Mouse (Mus musculus) liver (tissue): ENCODE measurements around the gene Tnfaip8l2.

Experiments used
- DNase-seq: peaks from one replicate; pipeline ENCODE4 v3.0.0-alpha.2; 2020; ENCODE audit warnings: mixed read lengths

Tnfaip8l2 gene

DNA sequence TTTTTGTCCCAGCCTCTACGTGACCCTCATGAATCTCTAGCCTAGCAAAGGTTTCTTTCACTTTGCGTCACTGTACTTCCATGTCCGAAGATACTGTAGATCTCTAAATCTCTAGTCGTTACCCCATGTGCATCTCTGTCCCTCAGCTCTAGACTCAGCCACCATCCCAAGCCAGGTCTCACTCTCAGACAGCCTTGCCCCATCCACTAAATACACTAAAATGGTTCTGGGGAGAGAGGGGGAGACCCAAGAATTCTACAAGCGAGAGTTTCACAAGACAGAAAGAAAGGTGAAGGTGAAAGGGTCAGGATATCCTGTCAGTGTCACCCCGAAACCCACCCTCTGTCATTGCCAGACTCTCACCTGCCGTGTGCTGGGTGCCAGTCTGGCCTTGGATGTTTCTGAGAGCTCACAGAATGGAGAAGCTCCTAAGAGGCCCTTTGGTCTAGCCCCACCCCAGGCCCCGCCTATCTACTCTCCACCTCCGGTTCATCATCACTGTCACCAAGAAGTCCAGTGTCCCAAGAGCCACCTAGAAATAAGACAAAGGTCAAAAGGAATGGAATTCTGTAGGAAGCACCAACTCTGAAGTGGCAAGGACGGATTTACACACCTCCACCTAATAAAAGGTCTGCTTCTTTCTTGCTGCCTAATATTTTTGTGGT lies at the start of gene Tnfaip8l2:
TSS of gene Tnfaip8l2 (minus strand) at position 409 of the 665 bp plus-strand sequence.
- DNase-seq, result peak; percentile 66

DNA sequence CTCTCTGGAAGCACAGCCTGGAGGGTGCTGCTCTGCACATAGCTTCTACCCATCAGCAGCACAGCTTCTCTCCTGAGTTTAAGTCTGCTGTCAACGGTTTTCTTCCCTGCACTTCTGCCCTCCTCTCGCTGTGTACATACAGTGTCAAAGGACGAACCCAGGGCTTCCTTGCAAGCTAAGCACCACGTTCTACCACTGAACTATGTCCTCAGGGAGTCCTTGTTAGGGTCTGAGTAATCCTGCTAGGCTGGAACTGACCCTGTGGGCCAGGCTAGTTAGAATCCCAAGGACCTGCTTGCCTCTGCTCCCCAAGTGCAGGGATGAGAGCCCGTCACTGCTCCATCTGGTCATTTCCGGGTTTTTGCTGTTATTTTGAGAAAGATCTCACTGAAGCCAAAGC lies 44.7 kb upstream of the Tnfaip8l2 start:
- no peak for DNase-seq

DNA sequence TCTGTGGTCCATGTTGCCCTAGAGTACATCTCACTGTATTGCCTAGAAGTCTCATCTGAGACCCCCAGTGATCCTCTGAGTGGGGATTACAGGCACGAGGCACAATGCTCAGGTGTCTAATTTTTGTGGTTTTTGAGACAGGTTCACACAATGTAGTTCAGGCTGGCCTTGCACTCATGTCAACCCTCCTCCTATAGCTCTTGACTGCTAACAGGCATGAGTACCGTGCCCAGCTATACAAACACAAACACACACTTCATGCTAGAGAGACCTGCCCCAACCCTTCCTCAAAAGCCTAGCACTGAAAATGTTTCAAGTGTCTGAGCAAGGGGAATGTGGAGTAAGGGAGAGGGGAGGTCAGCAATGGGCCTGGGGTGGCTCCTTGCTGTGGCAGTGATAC lies 43.9 kb upstream of the Tnfaip8l2 start:
- no peak for DNase-seq

DNA sequence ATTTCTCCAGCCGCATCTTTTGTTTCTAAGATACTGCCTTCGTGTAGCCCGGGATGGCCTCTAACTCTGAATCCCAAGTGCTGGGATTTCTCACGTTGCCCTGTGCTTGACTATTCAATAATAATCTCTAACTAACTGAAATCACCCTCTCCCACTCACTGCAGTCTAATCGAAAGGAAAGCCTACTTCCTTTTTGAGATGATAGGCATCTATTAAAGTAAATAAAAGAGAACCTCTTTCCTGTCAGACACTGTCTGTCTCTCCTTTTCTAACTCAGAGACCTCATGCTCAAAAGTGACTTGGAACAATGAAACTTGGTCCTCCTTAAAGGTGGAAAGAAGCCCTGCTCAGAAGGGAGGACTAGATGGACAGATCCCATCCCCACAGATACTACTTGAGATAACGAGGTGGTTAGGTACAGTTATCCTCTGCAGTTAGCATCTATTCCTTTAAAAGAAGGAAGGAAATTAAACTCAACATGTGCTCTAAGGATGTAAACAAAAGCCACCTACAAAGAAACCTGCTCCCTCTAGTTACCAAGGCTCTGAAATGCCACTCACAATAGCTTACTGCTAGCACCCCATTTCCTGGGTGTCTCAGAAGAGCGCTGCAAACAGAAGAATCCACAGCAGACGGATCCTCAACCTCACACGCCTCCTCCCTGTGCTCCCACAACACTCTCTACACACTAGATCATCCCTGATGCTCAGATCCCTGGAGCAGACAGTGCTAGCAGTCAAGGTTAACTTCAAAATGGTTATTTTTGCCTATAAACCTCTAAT lies 42.8 kb upstream of the Tnfaip8l2 start:
- DNase-seq, result no peak

DNA sequence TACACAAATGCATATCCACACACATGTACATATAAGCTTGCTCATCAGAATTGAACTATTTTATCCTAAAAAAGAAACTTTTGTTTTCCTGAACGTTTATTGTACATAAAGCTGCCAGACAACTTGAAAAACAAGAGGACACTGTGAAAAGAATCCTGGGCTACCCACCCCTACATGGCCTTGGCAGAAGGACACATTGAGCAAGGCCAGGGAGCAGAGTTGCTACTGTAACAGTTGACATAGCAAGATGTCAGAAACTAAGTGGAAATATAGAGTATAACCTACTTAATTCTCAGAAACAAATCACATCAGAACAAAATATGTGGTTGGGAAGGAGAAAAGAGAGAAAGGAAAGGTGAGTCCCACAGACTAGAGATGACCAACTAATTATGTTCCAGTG lies 39.7 kb upstream of the Tnfaip8l2 start:
- no peak for DNase-seq

DNA sequence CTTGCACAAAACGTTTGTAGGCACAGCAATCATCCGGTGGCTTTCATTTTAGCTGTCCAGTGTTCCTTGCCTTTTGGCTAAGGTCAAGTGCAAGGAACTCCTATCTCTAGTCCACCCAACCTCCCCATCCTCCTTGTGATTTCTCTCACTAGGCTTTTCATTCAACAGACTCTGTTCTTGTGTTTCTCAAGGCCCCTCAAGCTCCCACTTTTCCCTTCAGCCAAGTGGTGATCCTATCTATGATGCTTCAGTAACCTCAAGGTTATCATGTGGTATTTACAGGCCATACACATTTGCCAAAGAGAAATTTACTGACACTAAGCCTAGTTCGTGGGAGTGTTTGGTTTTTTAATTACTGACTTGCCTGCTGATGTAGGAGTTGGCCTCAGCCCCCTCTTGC lies 37.7 kb upstream of the Tnfaip8l2 start:
- DNase-seq, result no peak

DNA sequence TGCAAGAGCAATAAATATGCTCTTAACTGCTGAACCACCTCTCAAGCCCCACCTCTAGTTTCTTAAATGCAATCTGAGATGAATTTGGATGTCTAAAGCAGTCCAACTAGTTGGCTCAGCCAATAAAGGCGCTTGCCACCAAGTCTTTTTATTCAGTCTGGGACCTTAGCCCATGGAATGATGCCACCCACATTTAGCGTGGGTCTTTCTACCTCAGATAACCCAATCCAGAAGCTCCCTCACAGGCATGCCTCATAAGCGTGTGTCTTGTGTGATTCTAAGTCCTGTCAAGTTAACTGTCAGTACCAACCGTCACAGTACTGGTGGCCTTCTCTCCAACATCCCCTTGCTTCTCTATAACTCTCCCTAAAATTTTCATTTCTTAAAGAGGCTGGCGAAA lies 36.8 kb upstream of the Tnfaip8l2 start:
- no peak for DNase-seq

DNA sequence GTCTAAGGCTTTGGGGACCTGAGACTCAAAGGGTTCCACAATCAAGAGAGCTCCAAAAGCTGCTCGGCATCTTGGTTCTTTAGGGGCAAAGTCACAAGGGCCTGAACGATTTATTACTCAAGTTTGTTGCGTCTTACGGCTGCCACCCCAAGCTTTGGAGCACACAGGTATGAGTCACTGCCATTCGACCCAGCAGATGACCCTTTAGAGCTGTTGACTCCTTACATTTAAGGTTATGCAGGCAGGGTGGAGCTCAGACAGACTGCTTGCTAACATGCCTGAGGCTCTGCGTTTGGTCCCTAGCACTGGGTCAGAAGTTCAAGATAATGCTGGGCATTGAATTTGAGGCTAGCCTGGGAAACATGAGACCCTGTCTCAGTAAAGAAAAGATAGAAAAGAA lies 35.4 kb upstream of the Tnfaip8l2 start:
- no peak for DNase-seq

DNA sequence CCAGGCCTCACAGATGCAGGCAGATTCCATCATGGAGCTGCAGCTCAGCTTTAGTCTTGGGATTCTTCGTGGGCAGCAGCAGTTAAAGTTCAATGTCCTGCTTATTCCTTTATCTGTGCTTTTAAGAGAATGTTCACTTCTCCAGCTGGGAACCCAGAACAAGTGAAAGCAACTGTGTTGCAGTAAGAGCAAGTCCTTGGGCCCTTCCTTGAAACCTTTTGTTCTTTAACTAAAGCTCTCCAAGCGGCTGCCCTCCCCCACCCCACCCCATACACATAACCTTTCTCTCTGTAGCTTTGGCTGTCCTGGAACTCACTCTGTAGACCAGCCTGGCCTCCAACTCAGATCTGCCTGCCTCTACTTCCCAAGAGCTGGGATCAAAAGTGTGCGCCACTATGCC lies 34.3 kb upstream of the Tnfaip8l2 start:
- DNase-seq, result no peak

DNA sequence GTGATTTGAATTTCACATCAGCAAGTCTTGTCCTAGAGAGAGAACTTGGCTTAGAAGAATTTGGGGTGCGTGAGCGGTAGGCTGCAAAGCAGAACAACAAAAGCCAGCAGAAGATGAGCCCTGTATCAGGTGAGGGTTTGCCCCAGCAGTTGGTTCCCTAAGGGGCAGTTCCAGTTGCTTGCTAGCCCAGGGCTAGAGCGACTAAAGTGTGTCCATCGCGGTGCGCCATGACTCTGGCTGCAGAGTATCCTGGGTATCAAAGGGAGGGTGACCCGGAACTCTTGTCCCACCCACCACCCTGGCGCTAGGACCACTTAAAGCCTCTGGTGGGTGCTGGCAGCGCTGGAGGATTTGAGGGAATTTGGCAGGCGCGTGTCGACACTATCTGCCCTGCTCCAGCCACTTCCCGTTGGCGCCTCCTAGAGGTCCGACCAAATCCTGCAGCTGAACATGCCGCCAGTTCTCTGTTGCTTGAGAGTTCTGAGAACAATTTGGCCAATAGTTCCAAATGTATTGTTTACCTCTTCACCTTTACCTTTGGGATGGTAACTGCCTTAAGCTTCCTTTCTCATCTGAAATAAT lies 31.9 kb upstream of the Tnfaip8l2 start:
- DNase-seq, result peak; percentile 84

DNA sequence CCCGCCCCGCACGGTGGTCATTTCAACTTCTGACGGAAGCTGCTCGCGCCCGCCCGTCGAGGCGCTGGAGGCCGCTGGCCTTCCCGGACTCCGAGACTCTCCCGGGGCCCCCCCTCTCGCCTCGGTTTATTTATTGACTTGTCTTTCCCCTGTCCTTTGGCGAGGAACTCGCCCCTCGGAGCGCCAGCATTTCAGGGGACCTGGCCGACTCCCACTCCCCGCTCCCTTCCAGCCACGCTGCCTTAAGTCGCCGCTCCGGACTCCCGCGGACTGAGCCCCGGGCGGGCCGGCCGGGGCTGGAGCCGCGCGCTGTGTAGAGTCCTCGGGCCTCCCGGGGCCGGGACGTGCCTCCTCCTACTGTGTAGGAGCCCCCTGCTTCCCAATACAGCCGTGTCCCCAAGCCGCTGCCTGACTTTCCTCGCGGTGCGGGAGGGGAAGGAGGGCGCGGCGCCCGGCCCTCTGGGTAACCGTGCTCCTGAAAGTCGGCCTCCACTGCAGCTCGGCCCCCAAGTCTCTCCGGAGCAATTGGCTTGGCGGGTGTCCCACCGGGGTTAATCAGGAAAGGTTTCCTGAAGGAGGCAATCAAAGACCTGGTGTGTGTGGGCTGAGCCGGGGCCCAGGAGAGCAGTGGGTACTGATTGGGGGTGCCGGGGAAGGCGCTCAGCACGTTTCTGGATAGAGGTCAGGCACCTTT lies 31.2 kb upstream of the Tnfaip8l2 start:
- DNase-seq, result peak; percentile 7

DNA sequence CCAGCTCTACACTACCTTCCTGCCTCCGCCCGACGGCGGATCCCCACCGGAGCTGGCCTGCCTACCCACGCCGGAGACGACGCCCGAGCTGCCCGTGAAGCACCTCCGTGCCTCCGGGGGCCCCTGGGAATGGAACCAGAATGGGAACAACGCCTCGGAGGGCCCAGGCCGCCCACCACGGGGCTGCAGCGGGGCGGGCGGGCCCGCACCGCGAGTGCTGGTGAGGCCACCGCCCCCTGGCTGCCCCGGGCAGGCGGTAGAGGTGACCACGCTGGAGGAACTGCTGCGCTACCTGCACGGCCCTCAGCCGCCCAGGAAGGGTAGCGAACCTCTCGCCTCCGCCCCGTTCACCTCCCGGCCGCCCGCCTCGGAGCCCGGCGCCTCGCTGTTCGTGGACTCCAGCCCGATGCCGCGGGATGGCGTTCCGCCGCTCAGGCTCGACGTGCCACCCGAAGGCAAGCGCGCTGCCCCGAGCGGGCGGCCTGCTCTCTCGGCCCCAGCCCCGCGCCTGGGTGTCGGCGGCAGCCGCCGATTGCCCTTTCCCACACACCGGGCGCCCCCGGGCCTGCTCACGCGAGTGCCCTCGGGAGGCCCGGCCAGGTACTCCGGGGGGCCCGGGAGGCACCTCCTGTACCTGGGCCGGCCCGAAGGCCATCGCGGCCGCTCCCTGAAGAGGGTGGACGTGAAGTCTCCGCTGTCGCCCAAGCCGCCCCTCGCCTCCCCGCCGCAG lies 30.5 kb upstream of the Tnfaip8l2 start:
- DNase-seq, result peak; percentile 9

DNA sequence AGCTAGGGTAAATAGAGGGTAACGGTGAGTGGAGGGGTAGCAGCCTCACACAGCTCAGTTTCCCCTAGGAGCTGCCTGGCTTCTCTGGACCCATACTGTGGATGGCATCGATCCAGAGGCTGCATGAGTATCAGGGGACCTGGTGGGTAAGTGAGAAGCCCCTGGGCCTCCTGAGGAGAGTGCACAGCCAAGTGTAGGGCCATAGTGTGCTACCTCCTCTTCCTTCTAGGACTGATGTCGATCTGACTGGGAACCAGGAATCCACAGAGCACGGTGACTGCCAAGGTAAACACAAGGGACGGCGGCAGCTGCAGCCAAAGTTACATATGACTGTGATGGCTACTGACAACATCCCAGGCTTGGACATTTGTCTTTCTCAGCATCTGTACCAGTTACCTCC lies 28.9 kb upstream of the Tnfaip8l2 start:
- DNase-seq, result no peak

DNA sequence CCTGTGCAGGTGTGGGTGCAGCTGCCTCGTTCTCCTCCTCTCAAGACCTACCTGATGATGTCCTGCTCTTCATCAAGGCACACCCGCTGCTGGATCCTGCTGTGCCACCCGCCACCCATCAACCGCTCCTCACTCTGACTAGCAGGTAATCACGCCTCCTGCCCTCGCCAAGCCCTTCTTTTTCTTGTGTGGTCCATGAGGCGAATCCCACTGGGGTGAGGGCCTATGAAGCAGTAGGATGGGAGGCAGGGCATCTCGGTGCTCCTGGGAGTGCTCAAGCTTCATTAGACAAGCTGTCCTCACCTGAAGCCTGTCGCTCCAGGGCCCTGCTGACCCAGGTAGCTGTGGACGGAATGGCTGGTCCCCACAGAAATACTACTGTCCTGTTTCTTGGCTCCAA lies 27.8 kb upstream of the Tnfaip8l2 start:
- DNase-seq, result no peak

DNA sequence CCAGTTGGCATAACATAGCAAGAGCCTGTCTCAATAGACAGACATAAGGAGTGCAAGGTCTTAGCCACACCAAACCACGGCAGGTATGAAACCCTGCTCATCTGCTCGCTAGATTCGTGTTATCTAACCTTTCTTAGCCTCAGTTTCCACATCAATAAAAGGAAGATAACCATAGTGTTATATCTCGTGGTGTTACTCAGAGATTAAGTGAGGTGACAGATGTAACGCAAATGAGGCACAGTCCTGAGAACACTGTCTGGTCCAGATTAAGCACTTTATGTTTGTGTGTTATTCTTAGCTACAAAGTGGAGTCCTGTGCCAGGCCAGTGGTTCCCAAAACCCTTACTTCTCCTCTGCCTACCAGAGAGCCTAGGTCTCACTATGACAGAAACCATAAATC lies 22.7 kb upstream of the Tnfaip8l2 start:
- no peak for DNase-seq

DNA sequence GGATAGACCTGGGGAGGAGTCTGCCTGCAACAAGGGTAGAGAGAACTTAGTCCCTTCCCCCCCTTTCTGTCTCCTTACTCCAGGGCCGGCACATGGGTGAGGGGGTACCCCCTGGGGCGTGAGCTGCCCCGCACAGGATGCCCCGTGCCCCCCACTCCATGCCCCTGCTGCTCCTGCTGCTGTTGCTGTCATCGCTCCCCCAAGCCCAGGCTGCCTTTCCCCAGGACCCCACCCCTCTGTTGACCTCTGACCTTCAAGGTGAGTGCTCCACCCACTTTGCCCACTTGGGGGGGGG lies 22.0 kb upstream of the Tnfaip8l2 start:
- no peak for DNase-seq

DNA sequence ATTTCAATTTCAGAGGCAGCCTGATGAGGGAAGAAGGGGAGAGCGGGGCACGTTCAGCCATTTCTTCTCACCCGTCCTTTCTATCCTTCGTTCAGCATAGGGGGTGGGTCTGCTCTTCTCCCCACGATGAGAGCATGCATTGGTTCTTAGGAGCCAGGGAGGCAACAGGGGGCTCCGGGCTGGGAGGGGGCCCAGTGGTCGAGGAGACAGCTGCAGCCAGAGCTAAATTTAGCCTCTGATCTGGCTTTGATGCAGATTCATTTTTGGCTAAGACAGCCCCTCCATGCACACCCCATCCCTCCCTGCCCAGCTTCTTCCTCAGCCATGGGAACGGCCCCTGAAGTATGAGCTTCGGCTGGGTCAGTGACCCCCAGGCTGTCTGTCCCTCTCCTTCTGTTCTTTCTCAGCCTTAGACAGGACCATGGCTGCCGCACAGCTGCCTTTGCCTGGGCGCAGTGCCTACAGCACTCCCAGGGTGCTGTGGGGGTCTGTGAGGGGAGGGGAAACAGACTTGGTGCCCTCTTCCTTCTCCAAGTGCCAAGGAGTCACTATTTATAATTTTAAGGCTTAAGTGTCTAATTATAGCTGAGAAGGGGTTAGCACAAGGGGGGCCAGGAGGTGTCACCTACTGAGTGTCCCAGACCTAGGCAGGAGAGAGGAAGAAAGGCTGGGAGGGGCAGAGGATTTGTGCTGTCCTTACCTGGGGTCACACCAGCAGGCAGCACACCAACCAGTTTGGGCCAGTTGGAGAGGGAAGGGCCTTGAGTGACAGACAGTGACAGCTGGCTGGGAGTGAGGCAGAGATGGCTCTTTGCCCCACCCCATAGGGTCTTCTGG lies 21.5 kb upstream of the Tnfaip8l2 start:
- no peak for DNase-seq

DNA sequence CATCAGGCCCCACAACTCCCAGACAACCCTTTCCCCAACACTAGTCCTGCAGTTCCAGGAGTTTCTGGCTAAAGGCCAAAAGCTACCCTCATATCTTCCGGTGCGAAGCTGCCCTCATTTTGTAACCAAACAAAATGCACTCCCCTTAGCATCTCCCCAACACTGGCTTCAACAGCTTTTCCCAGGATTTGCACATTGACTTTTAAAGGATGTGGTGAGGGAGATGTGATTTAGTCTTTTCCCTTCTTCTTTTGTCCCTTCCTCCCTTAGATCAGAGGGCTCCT lies 20.1 kb upstream of the Tnfaip8l2 start:
- DNase-seq, result no peak

DNA sequence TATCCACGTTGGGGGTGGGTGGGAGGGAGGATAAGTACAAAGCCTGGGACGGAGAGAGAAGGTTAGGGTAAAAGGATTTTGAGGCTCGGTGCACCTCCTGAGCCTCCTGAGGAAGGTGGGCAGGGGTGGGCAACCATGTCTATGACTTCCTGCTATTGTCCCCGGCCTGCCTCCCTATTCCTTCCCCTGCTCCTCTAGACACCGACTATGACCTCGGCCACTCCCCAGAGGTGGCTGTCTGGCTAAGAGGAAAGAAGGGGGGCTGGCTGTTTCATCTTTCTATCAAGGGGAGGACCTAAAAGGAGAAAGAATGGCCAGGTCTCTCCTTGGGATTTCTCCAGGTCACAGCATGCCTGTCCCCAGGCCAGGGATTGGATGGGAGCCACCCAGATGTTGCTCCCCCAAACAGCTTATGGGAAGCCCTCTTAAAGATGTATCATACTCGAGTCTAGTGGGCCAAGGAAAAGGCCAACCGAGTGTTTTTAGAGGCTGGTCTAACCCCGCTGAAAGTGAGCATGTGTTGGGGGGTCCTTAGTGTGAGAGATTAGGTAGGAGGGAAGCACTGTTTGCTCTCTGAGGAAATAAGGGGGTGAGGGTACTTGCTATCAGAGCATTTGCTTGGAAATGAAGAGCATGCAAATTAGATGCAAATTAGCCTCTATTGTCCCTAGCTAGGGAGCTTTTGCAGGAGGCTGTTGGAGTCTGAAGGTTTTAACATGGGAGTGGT lies 19.6 kb upstream of the Tnfaip8l2 start:
- DNase-seq, result no peak

DNA sequence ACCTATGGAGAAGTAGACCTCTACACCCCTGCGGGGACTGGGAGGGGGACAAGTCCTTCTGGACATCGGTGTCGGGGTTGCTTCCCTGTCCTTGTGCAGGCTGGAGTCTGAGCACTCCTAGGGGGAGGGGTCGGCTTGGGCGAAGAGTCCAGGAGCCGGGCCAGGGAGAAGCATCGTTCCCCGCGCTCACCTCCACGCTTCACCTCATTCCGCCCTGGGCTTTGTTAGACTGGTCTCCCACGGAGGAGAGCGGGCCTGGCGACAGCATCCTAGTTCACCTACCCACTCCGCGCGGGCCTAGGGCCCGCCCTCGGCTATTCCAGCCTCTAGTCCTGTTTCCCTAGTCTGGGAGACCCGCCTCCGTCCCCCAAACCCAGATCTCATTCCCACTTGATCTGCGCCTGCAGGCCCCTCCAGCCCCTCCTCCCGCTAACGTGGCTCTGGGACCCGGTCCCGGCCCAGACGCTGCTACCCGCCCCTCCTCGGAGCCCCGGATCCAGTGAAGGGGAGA lies 18.9 kb upstream of the Tnfaip8l2 start:
- peak; percentile 16 for DNase-seq
